Mouse (Mus musculus) heart, adult 11 months (tissue): ENCODE results near the gene Susd6.

Experiments
- DNase-seq: peaks from one replicate; pipeline ENCODE4 v3.0.0; 2022

Susd6 gene

GRCm38 (mm10) chr12:80789849-80790694 lies at the start of gene Susd6:
Susd6 (plus strand) TSS chr12:80790510.
- DNase-seq: peak; percentile 100

- no peak for DNase-seq
Observed at GRCm38 (mm10) chr12:80744614-80745013, 45.7 kb upstream of the Susd6 start.

GRCm38 (mm10) chr12:80746031-80746813 lies 44.1 kb upstream of the Susd6 start:
- DNase-seq: peak; percentile 89

- no peak for DNase-seq
Observed at GRCm38 (mm10) chr12:80751556-80751955, 38.8 kb upstream of the Susd6 start.

GRCm38 (mm10) chr12:80757751-80758558 lies 32.4 kb upstream of the Susd6 start:
- peak; percentile 98 for DNase-seq

GRCm38 (mm10) chr12:80758559-80759386 lies 31.5 kb upstream of the Susd6 start:
- peak; percentile 90 for DNase-seq

- no peak for DNase-seq
Observed at GRCm38 (mm10) chr12:80759387-80759712, 31.0 kb upstream of the Susd6 start.

DNA sequence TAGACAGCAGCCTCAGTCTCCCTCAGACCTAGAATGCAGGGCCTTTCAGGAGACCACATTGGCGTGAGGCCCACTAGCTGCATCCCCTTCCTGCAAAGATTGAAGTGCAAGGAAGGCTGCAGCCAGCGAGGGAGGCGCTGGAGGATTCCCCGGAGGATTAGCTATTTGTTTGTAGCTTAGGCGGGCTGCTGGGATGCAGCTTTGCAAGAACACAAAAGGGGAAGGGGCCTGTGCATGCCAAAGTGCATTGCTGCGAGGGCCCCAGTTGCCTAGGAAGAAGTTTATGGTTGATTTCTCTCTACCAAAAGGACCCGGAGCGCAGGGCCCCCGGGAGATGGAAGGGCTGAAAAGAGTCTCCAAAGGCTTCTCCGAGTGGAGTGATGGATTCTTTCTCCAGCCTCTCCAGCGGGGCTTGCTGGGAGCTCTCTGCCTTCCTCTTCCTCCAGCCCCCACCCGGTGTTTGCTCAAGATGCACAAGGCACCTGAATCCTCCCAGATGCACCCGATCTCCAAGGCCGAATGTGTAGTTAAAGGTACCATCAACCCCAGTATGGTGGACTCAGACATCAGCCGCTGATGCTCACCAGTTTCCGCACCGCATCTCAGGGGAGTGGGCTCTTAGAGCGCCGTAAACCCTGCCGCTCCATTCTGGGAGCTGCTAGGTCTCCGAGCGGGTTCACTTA lies 30.5 kb upstream of the Susd6 start:
- no peak for DNase-seq

GRCm38 (mm10) chr12:80760396-80760801 lies 29.9 kb upstream of the Susd6 start, which contains the start of gene Ccdc177:
Ccdc177 (minus strand) TSS chr12:80760687.
- peak; percentile 90 for DNase-seq

DNA sequence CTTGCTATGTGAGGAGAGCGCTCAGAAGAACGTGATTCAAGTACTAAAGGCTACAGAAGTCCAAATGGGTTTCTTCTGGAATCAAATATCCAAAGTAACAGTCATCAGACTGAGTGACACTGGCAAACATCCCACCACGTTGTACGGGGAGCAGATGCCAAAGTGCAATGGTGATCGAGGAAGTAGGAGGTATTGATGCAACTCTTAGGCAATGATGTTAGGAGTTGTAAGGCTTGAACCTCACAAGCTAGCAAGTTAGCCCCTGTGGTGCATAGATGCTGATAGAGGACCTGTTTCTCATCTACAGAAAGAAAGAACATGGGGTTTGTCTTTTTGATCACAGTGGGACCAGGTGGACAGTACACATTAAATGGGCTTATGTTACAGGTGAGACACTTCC lies 27.3 kb upstream of the Susd6 start:
- DNase-seq: no peak

- DNase-seq: no peak
Observed at GRCm38 (mm10) chr12:80764116-80764515, 26.2 kb upstream of the Susd6 start.

DNA sequence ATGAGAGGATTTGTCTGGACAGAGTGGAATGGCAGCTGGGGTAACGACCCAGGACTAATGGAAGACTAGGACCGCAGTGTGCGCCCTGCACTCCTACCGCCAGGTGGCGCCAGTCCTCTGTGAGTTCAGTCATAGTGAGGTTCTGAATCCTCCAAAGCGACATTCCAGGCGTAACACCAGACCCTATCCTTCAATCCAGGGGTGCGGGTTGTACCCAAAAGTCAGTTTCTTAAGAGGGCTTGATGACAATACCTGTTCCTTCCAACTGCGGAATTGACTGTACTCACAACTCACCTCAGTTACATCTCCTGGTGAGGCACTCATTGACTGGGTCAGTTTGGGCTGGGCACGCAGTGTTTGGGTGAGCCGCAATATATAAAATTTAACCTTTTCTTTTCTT lies 20.6 kb upstream of the Susd6 start:
- DNase-seq: peak; percentile 94

DNA sequence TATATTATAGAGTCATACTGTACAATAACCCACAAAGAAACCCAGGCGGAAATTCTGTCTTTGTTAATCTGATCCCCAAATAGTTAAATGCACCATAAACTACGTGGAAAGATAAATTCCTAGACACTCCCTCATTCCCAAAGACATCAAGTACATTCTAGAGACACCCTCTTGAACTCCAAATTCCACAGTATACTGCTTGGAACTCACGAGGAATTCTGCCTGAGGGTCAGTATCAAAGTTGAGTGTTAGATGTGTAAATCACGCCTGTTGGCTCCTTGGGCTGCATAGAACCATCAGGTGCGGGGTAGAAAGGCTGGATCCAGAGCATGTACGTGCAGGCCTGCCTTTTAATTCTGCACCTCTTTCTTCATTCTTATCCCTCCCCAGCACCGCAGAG lies 15.5 kb upstream of the Susd6 start:
- DNase-seq: no peak

DNA sequence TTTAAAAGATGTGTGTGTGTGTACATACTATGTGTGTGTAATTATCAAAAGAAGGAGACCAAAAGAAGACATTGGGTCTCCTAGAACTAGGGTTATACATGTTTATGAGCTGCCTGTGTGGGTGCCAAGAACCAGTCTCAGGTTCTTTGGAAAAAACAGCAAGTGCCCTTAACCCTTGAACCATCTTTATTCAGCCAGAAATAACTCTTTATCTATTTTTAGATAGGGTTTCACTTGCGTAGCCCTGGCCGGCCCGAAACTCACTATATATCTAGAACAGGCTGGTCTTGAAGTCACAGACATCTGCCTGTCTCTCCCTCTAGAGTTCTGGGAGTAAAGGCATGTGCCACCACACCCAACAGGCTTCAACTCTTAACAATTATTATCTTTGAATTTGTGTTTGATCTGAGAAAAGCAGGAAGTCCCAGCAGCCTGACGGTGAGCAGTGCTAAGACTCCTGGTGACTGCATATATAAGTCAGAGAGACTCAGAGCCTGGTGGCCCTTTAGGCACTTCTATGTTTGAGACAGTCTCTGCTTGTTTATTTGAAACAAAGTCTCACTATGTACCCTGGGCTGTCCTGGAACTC lies 14.2 kb upstream of the Susd6 start:
- no peak for DNase-seq

GRCm38 (mm10) chr12:80778188-80778936 lies 11.9 kb upstream of the Susd6 start:
- peak; percentile 87 for DNase-seq

DNA sequence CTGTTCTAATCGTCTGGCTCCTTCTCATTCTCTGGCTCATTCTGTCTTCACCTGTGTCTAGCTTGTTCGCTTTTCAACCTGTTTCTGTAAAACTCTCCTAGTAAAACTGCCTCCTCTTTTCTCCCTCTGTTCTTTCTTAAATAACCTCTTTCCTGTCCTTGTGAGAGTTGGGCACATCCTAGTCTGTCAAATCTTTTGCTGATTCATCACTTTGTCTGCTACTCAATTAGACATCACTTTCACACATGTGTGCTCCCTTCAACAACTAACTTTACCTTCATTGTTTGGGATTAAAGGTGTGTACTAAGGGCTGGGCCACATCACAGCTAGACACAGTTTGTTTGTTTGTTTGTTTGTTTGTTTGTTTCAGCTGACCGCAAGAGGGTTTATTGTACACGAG lies 10.6 kb upstream of the Susd6 start:
- no peak for DNase-seq

GRCm38 (mm10) chr12:80782190-80782589 lies 8.1 kb upstream of the Susd6 start:
- no peak for DNase-seq

DNA sequence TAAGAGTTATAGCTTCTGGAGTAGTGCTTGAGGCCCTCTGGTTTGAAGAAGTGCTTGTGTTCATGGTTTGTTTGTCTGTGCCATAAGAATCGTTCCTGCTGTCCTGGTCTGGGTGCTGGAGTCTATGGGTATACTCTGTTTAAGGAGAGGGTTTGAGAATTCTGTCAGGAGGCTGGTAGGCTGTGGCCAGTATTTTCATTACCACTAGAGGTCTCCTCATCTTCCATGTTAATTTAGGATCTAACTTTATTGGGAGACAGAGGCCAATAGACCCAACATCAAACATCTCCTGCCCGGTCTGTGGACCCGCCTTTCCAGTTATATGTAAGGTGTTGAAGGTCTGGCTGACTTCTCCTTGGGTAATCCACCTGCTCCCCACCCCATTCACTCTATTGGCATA lies 7.4 kb upstream of the Susd6 start:
- DNase-seq: no peak

GRCm38 (mm10) chr12:80783889-80784288 lies 6.4 kb upstream of the Susd6 start:
- no peak for DNase-seq

- peak; percentile 95 for DNase-seq
Observed at GRCm38 (mm10) chr12:80785005-80785404, 5.3 kb upstream of the Susd6 start.

- DNase-seq: no peak
Observed at GRCm38 (mm10) chr12:80785597-80785996, 4.7 kb upstream of the Susd6 start.
